Mouse (Mus musculus): ENCODE measurements at regions not wholly inside any gene's neighbourhood (a gene's known extent, or its start where the extent isn't known, plus 50 kb on each side); places are given as distances from the start of the nearest gene placed in this dataset.

DNA sequence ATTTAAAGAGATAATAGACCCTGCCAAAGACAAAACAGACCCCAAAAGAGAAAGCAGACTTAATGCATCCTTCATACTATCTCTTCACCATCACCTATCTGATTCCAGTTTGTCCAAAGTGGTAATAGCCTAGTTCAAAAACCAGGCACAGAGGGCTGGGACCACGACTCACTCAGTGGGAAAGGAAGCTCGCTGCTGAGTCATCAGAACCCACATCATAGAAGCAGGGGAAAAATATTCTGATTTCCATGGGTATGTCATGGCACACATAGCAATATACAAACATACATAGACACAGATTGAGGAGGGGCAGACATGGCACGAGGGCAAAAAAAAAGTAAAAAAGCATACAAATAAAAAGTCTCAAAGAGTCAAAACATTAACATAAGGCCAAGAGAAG, 53.7 kb upstream of the Ralgps2 start:
- no peak for DNase-seq (ENCODE audit: low spot score)

DNA sequence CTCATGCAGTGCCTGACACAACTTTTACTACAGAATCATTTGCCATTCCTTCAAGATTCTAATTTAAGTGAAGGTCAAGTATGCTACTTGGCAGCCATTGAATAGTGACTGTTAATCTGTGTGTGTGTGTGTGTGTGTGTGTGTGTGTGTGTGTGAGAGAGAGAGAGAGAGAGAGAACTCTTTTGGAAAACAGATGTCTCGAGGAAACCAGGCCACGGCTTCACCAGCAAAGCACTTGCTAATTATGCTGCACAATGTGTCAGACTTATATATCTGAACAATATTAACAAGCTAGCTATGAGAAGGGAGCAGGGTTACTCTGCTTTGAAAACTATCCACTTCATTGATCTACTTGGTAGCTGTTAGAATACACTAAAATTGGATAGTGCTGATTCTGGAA, 53.1 kb upstream of the Ralgps2 start:
- DNase-seq (ENCODE audit: low spot score): no peak

GRCm38 (mm10) chr1:156990567-156991494, 51.4 kb upstream of the Ralgps2 start:
- no peak for DNase-seq (ENCODE audit: low spot score)

DNA sequence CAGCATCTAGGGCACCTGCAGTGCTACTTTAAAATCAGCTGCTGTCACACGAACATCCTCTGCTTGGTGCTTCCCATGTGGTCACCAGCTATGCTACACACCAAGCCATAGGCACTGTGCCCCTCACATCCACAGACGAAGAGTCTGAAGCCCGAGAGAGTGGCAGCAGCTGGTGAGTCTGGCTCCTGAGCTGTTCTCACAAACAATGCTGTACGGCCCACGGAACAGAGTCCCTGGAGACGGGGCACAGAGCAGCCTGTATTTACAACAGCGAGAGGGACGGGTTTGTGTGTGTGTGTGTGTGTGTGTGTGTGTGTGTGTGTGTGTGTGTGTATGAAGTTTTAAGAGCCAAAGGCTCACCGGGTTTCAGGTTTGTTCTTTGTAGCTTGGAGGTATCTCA, 50.7 kb upstream of the Ralgps2 start:
- no peak for DNase-seq (ENCODE audit: low spot score)

GRCm38 (mm10) chr1:156989149-156989785, 49.8 kb upstream of the Ralgps2 start:
- DNase-seq (ENCODE audit: low spot score): no peak

Measured in ovary, postnatal 14 days (tissue).